Mouse (Mus musculus): ENCODE measurements at regions not wholly inside any gene's neighbourhood (a gene's known extent, or its start where the extent isn't known, plus 50 kb on each side); places are given as distances from the start of the nearest gene placed in this dataset.
"Not testable (repeated sequence)": the region's sequence is repeated elsewhere in the genome, so short reads cannot be mapped to it uniquely, and the experiment has no call there.

DNA sequence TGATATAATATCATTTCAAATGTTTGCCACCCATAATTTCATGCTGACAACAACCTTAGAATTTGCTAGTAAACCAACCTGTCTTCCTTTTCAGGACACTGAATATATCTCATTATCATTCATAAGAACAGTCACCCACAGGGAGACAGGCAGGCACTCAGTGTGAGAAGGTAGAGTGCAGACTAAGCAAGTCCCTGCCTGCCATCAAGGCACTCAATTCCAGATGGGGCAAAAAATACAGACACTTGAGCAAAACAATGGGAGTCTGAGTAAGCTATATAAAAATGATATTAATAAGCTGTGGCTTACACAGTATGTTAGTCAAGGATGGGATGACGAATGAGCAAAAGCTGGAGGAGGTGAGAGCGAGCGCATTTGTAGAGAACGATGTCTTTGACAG is 909.4 kb downstream of the Robo1 start:
- no peak for ATAC-seq (replicated peaks; ENCODE audit: poor library complexity, severe bottlenecking)

DNA sequence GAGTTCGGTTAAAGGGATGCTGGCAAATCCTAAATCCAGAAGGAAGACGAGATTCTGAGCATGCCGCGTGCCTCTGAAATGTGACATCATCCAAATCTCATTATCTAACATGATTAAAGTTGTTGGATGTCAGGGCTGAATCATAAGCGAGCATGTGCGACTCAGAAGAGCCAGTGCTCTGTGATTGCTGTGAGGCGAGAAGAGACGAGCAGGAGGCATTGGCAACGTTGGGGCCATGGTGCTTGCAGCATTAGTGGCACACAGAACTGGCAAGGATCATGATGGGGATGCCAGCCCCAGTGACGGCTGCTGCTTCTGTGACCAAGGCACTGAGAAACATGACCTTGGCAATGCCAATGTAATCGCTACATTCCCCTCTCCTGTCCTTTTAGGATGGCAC is 895.4 kb downstream of the Robo1 start:
- no peak for ATAC-seq (replicated peaks; ENCODE audit: poor library complexity, severe bottlenecking)

DNA sequence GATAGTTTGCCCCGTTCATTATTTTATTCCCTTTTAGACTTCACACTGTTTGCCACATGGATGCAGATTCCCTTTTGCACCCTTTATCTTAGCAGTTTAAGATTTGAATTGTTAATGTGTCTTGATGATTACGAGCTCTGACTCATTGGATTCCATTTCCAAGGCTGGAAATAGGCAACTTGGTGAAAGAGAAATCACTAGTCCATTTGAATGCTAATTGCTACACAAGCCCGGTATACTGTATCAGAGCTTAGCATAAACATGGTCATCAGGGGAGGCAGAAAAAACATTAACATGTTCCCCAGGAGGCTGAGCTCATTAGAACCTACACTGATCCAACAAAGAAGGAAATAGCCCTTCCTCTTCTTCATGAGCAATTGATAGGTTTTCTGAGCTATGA is 892.9 kb downstream of the Robo1 start:
- ATAC-seq (replicated peaks; ENCODE audit: poor library complexity, severe bottlenecking): no peak

DNA sequence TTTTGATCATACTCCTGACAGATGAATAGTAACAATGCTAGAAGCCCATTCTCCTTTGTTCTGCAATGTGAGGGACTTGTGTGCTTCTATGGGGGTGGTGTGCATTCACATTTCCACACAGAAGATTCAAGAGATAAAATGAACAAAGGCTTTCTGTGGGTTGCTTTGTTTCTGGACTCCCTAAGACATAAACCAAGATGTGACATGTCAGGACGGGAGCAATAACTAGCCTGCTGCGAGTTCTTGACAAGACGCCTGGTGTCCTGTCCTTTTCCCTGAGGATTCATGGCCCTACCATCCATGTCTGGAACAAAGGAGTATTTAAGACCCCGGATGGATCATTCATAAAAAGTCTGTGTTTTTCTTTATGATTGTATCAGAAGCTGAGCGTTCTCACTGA is 874.7 kb downstream of the Robo1 start:
- ATAC-seq (replicated peaks; ENCODE audit: poor library complexity, severe bottlenecking): no peak

DNA sequence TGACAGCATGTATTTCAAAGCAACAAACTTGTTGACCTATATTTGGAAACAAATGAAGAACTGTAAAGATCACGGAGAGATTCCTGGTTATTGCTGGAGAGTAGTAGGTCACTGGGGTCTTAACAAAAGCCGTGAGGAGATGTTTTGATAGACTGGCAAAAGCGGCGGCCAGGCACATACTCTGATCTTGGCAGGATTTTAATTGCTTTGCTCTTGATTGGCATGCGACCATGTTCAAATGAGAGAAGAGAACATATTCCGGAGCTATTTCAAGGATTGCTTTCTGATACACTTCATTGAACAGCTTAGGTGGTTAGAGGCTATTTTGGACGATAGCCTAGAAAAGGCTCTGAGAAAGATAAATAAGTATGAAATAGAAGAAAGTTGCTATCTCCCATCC is 874.2 kb downstream of the Robo1 start:
- no peak for ATAC-seq (replicated peaks; ENCODE audit: poor library complexity, severe bottlenecking)

DNA sequence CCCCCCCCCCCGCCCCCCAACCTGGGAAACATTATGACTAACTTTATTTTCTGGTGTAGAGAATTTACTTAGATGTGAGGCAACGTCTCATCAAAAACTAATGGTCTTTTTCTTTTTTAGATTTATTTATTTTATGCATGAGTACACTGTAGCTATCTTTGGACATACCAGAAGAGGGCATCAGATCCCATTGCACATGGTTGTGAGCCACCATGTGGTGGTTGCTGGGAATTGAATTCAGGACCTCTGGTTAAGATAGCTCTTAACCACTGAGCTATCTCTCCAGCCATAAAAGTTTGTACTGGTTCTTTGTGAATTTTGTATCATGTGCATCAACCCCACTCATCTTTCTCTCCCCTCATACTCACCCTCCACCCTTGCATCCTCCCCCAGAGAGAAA is 847.3 kb downstream of the Robo1 start:
- no peak for ATAC-seq (replicated peaks; ENCODE audit: poor library complexity, severe bottlenecking)

DNA sequence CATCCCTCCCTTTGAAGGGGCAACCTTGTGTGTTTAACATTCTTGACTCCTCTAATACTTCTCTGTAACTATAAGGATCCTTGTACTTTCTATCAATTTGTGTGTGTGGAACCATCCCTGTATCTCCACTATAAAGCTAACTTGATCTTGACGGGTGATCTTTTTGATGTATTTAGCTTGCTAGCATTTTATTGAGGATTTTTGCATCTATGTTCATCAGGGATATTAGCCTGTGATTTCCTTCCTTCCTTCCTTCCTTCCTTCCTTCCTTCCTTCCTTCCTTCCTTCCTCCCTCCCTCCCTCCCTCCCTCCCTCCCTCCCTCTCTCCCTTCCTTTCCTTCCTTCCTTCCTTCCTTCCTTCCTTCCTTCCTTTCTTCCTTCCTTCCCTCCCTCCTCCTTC is 819.8 kb downstream of the Robo1 start:
- not testable (repeated sequence) for ATAC-seq (replicated peaks; ENCODE audit: poor library complexity, severe bottlenecking)

DNA sequence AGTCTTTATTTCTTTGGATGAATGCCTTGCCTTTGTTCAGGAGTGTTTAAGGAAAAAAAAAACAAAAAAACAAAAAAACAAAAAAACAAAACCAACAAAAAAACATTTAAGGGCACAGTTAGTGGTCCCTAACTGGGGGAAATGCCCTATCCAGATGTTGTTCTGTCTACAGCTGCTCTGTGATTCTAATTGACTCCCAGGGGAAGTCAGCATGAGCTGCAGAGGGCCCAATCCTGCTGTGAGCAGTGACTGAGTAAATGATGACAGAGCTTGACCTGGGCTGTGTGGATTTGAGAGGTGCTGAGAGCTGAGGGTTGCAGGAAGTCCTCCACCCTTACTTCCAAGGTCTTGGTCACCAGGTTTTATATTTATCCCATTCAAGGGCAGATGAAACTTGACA is 812.5 kb downstream of the Robo1 start:
- no peak for ATAC-seq (replicated peaks; ENCODE audit: poor library complexity, severe bottlenecking)

DNA sequence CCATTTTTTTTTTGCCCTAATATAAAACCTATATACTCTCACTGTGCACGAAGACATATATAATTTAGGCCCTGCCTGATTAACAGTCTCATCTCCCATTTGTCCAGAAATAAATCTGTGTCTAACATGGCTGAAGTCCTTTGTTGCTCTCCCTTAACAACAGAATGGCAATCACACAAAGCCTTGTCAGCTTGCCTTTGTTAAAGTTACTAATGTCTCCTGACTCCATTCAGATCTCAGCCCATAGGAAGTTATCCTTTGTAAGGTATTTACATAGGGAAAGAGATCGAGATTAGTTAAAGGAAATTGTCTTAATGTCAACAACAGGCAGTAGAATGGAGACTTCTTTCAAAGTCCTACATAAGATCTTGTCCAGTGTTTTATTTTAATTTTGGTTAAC is 809.2 kb downstream of the Robo1 start:
- ATAC-seq (replicated peaks; ENCODE audit: poor library complexity, severe bottlenecking): no peak

DNA sequence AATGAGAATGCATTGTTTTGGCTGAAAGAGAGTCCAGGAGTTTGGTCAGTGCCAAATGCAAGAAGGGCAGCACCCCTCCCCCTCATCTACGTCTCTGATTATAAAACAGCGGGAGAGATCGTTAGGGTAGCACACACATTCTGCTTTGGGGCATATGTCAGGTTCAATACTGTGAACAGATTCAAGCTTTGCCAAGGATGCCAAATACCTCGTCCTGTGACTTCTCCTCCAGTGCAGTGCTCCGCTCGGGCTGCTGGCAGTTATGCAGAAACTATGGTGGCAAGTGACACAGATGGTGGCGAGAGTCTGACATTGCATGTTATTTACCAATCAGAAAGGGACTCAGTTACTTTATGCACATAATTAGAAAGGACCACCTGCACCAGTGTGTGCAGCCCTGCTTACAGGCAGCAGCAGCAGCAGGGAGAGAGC is 799.9 kb downstream of the Robo1 start:
- no peak for ATAC-seq (replicated peaks; ENCODE audit: poor library complexity, severe bottlenecking)

DNA sequence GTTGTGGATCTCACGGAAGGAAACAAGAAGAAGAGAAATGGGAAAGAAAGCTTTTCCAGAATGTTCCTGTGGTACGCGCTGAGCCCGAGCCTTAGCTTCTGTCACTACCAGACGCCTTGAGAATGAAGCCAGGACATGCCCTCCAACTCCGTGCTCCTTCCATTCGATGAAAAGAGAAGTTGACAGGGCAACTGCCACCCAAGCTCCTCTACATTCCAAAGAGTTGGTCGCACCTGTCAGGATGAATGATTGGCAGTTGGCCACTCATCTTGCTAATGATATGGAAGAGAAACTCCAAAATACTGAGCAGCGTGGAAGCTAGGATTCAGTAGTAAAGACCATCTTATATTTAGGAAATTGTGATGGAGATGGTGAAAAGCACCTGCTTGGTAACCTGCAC is 799.5 kb downstream of the Robo1 start:
- ATAC-seq (replicated peaks; ENCODE audit: poor library complexity, severe bottlenecking): no peak

DNA sequence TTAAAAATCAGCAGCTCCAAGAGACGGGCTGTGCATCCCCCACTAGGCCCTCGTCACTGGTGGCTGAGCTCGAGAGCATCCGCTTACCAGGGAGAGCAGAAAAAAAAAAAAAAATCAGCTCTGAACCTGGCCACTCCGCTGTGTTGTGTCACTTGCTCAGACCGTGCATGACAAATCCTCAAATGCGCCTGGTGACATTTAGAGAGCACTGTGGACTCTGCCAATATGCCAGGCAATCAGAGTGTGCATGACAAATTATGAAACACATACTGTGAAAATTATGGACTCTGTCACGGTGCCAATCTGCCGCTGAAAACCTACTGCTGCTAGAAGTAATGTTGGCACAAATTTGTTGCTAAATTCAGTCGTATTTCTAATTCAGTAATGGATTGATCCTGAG is 797.4 kb downstream of the Robo1 start:
- no peak for ATAC-seq (replicated peaks; ENCODE audit: poor library complexity, severe bottlenecking)

DNA sequence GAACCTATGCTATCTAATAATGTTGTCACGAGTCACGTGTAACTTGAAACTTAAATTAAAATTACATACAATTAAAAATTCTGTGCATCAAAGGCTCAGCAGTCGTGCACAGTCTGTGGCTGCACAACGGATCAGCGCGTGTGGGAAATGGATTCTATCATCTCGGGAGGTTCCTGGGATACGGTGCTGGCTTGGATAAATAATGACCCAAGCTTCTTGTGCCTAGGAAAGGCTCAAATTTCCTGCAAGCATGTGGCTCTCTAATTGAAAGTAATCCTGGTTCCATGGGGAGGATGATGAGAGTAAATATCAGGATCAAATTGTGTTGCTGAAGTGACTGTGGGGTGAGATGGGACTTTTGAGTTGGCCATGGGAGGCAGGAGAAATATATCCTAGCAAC is 792.2 kb downstream of the Robo1 start:
- ATAC-seq (replicated peaks; ENCODE audit: poor library complexity, severe bottlenecking): no peak

DNA sequence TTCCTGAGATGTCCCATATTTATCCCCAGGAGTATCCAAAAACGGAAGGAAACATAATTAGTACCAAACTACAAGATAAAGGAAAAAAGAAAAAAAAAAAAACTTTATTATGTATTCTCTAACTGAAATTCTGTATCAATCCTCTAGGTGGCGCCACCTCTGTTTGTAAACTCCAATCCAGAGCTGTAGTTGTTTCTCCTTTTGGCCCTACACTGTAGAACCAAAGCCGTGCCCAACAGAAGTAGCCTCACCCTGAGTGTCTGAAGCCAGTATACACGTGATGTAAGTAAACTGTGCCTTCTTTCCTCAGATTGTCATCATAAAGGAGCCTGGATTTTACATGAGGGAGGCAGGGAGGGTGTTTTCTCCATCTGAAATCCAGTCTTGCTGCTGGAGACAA is 790.7 kb downstream of the Robo1 start:
- ATAC-seq (replicated peaks; ENCODE audit: poor library complexity, severe bottlenecking): peak; percentile 48; the same call in 1 of the 2 replicates

DNA sequence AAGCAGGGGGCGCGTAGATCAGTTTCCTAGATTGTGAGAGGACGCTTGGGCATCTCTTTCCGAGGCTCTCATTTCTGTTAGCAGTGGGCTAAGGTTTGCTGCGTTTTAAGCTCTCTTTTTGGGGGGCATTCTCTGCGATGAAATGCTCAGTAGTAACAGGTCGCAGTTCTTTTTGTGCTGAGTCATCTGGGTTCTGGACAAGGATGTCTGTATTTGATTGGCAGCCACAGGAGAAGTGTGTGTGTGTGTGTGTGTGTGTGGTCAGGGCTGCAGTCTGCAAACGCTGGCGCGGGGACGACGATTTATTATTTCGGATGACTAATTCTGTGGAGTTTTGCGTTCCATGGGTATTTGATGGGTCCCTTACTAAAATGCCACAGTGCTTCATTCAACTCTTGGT is 789.1 kb downstream of the Robo1 start:
- ATAC-seq (replicated peaks; ENCODE audit: poor library complexity, severe bottlenecking): no peak

DNA sequence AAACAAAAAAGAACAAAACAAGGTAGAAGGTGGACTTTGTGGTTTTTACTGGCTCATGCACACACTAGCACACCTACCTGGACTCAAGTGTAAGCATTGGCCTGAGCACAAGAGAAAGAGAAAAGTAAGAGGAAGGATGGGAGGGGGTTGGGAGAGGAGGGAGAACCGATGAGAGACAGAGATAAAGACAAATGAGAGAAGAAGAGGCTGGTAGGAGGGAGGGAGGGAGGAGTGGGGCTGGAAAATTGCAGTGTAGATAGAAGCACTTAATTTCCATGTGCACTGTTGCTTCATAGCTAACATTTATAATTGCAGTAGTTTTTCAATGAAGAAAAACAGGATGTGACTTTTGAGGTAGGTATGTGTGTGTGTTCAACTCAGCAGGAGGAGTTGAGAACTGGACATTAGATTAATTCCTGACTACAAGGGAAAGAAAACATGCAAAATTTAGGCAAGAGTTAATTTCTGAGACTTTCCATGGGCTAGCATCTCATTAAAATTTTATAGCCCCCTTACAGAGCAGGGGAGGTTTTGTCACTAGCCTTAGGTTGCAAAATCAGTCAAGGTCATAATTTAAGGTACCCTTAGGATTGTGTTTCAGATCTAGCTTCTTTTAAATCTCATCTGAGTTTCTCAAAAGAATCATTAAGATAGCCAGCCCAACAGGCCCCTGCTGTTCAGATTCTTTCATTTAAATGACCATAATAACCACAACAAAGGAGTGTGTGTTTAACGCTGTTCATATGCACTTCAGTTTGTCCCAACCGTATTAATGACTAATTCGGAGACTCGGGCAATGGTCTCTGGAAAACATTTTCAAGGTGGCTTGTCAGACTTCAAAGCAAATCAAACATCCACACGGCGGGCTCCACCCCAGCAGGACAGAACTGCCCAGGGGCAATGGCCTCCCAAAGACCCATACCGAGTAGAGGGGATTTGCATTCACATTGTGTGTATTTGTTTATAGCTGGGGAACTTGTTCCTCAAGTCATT is 788.3 kb downstream of the Robo1 start:
- ATAC-seq (replicated peaks; ENCODE audit: poor library complexity, severe bottlenecking): no peak

Data from granulocyte monocyte progenitor cell, adult 5-6 weeks (primary cell).